Mouse (Mus musculus): ENCODE measurements around the gene Slc35e3.
"Not testable (repeated sequence)": the region's sequence is repeated elsewhere in the genome, so short reads cannot be mapped to it uniquely, and the experiment has no call there.

Slc35e3 gene

DNA sequence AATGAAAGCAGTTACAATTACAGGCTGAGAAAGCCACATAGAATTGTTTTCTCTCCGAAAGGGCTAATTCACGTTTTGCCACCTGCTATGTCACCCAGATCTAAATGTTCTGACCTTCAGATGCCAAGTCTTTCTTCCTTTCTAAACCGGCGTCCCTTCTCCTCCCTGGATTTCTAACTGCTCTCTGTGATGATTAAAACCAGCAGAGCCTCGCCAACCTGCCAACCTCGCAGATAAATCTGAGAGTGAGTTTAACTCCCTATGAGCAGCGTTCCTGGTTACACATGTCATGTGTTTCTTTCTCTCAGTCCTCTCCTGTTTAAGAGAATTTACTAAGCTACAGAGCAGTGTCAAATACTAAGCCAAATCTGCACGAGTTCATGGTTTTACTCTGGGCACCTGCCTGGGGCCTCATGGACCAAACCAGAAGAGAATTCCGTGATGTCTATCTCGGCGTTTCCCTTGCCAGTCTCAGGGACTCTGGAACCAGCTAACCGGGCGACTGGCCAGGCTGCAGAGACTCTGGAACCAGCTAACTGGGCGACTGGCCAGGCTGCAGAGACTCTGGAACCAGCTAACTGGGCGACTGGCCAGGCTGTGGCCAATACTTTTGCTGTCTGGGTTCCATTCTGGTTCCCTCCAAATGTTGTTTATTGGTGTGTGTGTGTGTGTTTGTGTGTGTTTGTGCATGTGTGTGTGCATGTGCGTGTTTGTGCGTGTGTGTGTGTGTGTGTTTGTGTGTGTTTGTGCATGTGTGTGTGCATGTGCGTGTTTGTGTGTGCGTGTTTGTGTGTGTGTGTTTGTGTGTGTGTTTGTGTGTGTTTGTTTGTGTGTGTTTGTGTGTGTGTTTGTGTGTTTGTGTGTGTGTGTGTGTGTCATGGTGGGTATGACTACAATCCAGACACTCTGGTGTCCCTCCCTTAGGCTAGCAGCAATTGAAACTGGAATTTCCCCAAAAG, 27.7 kb downstream of the Slc35e3 start:
- in situ Hi-C loops (cut with MboI; ENCODE audit: low sequenced_read_pairs) = no loop called here

DNA sequence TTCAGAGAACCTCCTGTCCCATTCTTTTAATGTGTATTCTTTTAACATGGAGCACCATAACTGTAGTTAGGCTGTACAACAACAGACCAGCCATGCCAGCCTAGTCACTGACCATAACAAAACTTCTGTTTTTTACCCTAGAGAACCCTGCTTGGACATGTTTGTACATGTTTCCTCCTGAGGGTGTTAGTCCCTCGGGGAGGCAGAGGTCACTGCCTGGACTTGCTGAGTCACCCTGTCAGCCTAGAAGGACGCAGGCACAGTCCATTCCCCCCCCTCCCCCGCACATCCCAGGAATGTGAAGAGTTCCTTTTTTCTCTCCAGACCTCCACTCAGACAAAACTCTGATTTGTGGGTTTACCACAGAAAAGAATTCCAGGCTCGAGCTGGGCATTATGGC, 28.6 kb downstream of the Slc35e3 start:
- in situ Hi-C loops (cut with MboI; ENCODE audit: low sequenced_read_pairs) = no loop called here

DNA sequence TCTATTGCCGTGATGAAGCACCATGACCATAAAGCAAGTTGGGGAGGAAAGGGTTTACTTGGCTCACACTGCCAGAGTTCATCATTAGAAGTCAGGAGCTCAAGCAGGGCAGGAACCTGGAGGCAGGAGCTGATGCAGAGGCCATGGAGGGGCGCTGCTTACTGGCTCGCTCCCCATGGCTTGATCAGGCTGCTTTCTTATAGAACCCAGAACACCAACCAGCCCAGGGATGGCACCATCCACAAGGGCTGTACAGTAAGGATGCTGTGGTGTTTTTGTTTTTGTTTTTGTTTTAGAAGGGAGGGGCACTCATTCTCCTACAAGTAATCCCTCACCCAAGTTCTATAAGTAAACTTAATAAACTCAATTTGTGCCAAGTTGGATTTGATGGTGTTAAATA, 29.5 kb downstream of the Slc35e3 start:
- in situ Hi-C loops (cut with MboI; ENCODE audit: low sequenced_read_pairs) = no loop called here

DNA sequence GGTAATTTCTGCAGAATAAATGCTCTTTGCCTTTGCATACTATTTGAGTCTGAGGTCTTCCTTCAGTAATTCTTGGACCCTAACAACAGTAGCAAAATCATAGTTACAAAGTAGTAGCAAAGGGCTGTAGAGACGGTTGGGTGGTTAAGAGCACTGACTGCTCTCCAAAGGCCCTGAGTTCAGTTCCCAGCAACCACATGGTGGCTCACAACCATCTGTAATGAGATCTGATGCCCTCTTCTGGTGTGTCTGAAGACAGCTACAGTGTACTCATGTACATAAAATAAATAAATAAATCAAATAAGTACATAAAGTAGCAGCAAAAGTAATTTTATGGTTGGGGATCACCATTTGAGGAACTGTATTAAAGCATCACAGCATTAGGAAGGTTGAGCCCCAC, 30.5 kb downstream of the Slc35e3 start:
- in situ Hi-C loops (cut with MboI; ENCODE audit: low sequenced_read_pairs) = not testable (repeated sequence)

DNA sequence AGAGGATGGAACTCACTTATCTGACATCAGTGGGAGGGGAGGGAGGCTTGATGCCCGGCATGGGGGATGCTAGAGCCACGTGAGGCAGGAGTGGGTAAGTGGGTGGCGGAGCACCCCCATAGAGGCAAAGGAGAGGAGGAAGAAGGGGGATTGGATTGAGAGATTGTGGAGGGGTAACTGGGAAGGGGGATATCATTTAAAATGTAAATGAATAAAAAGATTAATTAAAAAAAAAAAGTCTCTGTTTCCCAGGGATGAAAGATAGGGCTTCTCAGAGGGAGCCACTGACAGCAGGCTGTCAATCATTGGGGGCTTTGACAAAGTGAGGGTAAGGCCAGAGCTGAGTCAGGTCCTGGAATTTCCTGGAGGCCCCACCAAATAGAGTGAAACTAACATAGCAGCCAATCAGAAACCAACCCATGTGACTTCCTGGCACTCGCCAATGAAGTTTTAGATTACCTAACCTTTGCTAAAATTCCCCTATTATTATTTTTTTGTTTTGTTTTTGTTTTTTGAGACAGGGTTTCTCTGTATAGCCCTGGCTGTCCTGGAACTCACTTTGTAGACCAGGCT, 31.2 kb downstream of the Slc35e3 start:
- in situ Hi-C loops (cut with MboI; ENCODE audit: low sequenced_read_pairs) = no loop called here

DNA sequence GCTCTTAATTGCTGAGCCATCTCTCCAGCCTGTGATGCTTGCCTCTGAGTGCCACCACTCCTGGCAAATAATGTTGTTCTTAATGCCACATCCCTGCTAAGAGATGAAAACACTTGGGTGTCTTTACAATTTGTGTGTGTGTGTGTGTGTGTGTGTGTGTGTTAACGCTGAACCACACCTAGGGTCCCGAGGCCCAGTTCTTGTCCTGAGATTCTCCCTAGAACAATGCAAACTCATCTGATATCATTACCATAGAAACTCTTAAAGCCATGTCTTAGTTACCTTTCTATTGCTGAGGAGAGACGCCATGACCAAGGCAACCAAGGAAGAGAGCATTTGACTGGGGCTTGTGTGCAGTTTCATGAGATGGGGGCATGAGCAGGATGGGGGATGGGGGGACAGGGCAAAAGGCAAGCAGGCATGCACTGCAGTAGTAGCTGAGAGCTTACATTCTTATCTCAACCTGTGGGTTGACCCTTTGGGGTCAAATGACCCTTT, 32.1 kb downstream of the Slc35e3 start:
- in situ Hi-C loops (cut with MboI; ENCODE audit: low sequenced_read_pairs) = no loop called here

DNA sequence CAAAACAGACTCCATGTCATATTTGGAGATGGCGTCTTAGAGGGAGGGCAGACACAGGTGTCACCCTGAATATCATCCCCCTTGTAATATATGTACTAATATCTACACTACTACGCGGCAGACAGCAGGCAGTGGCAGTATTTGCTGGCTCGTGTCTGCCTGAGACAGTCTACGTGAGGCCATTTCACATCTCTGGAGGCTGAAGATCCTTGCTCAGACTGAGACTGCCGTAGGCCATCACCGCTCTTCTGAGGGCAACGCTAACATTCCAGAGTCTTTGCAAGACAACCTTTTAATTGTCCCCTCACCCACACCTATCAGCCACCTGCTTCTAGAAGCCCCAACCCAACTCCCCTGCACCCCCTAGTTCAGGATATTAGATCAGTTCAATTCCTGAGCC, 32.7 kb downstream of the Slc35e3 start:
- in situ Hi-C loops (cut with MboI; ENCODE audit: low sequenced_read_pairs) = no loop called here

DNA sequence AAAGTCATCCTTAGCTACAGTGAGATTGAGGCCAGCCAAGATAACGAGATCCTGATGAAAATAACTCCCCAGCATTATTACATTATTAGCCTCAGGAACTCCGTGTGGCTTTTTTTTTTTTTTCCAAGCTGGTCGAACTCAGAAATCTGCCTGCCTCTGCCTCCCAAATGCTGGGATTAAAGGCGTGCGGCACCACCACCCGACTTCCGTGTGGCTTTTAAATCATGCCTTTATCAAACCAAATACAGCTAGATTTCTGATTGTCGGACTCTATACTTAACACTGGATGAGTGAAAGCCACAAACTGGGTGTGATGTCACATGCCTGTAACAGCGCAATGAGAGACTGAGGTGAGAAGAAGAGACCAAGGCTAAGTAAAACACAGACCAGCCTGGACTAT, 33.3 kb downstream of the Slc35e3 start:
- in situ Hi-C loops (cut with MboI; ENCODE audit: low sequenced_read_pairs) = no loop called here

DNA sequence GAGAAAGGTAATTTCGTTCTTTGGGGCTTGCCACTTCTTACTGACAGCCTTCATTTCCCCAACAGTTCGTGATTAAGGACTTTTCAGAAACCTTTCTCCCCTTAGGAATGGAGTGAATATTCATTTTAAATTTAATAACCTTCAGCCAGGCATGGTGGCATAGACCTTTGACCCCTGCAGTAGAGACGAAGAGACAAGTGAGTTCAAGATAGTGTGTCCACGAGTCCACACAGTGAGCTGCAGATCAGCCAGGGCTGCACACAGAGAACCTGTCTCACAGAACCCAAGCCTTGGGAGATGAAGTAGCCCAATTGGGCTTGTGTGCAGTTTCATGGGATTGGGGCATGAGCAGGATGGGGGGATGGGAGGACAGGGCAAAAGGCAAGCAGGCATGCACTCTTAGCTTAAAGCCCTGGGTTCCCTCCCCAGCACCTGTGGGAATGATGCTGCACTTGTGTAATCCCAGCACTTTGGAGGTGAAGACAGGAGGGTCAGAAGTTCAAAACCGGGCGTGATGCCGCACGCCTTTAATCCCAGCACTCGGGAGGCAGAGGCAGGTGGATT, 33.9 kb downstream of the Slc35e3 start:
- in situ Hi-C loops (cut with MboI; ENCODE audit: low sequenced_read_pairs) = no loop called here

DNA sequence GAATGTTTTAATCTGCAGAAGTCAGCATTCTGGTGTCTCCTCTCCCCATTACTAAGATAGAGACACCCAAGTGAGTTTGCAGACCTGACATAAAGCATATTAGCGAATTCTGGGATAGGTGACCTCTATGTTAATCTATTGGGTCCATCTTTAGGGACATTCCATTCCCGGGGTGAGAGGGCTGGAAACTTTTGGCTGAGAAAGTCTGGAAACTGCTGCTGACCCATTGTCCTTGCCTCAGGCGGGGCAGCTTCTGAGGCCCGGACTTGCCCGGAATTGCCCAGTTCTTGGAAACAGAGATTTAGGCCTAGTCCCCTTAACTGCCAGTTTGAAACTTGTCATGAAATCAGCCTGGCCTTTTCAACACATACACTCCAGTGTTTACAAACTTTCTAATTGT, 34.8 kb downstream of the Slc35e3 start:
- in situ Hi-C loops (cut with MboI; ENCODE audit: low sequenced_read_pairs) = no loop called here

DNA sequence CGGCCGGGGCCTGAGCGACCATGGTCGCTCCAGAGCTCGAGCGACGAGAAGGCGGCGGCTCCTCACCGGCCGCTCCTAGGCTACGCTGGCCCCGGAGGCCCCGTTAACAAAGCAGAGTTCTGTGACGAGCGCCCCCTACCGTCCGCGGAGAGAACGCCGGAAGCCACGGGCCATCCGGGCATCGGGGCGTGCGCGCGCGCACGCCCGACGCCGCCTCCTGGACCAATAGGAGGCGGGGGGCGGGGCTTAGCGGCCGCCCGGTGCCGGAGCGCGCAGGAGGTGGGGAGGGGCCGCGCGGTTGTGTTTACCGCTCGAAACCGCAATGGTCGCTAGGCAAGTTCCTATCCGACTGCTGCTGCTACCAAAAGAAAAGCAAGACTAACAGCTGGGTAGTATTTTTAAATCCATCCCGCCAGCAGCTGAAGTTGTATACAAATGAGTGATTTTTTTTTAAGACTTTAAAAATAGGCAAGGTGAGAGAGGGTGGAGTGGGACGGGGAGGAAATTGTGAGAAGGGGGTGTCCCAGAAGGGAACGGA, 35.5 kb downstream of the Slc35e3 start, which contains the start of gene Mdm2:
Gene Mdm2 (minus strand): TSS at position 155 of the 538 bp plus-strand sequence.
- in situ Hi-C loops (cut with MboI; ENCODE audit: low sequenced_read_pairs) = no loop called here

DNA sequence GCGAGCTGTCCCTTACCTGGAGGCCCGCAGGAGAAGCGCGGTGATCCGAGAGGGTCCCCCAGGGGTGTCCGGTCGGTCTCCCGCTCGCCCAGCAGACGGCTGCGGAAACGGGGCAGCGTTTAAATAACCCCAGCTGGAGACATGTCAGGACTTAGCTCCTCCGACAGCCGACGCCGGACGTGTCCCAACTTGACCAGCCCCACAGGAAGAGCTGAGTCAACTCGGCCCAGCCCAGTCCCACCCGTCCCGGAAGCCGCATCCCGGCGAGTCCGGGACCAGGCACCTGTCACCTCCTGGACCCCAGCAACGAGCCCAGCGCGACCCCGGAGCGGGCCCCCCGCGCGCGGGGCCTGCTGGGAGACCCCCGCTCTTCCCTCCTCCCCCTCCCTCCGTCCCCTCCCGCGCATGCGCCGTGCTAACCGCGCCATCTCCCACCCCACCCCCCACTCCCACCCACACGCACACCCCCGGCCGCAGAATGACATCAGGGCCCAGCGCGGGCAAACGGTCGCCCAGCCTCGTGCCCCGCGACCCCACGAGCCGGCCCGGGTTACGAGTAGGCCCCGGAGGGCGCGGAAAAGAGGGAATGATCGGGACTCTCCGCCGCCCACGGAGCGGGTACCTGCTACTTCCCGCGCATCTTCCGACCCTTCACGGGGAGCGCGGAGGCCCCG, 36.1 kb downstream of the Slc35e3 start:
- in situ Hi-C loops (cut with MboI; ENCODE audit: low sequenced_read_pairs) = no loop called here

DNA sequence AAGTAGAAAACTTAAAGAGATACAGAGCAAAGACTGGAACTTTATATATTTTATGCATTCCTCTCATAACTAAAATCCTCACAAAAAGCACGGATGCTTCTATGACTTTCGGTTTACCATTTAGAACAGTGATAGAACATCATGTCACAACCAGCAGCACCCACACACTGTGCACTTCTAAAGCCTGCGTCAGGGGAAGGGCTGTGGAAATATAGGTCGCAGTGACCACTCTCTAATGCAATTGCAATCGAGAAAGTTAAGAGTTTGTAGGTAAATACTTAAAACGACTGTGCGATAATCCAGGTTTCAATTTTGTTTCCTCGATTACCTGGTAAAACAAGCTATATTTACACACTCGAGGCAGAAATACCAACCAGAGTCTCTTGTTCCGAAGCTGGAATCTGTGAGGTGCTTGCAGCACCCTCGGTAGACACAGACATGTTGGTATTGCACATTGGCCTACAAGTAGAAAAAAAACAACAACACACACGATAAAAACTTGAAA, 36.8 kb downstream of the Slc35e3 start:
- in situ Hi-C loops (cut with MboI; ENCODE audit: low sequenced_read_pairs) = no loop called here

DNA sequence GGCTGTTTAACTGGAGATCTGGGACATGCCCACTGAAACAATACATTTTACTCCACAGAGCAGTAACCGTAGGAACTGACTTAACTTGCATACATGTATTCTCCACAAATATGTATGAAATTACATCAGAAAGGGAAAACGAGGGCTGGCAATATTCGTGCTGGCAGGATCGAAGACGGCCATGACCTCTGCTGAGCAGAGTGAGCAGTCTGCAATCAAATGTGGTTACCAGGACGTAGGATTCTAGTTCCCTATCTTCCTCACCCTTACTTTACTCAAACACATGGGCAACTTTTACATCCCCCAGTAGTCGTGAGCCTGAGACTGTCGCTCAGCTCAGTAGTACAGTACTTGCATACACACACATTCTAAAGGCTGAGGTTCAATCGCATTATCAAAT, 37.3 kb downstream of the Slc35e3 start:
- in situ Hi-C loops (cut with MboI; ENCODE audit: low sequenced_read_pairs) = no loop called here

DNA sequence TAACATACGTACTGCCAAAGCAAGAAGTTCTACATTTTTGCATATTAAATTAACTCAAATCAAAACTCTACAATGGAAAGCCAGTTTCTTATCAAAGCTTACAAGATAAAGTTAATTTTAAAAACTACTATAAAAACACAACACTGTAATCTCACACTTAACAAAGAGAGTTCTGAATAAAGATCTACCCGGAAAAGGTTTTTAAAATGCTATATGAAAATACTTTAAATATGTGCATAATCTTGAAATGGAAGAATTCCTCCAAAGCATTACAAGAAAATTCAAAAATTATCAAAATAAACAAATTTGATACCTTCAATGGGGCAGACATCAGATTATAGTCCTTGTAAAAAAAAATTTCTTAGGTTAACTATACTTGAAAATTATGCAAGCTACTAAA, 37.8 kb downstream of the Slc35e3 start:
- in situ Hi-C loops (cut with MboI; ENCODE audit: low sequenced_read_pairs) = no loop called here

DNA sequence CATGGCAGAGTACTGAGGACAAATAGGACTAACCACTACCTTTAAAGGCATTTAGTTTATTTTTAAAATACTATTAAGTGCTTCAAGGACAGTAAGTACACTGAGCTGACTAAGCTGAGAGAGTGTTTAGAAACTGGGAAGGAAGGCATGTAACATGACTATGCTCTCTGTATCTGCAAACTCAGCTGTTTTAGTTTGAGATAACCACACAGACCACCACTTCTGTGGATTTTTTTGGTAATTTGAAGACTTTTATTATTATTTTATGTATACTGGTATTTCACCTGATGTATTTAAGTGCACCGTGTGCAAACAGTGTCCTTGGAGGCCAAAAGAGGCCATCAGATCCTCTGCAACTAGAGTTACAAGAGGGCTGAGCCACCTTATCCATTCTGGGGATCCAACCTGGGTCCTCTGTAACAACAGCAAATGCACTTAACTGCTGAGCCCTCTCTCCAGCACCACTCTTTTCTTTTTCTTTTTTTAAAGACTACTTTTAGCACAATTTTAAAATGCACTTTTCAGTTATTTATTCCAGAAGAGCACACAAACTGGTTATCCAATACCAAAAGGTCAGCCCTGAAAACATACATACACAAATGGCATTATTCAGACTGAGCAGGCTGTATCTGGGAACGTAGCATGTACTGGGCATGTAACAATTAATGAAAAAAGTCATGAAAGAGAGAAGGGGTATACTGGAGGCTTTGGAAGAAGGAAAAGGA, 38.9 kb downstream of the Slc35e3 start:
- in situ Hi-C loops (cut with MboI; ENCODE audit: low sequenced_read_pairs) = no loop called here

DNA sequence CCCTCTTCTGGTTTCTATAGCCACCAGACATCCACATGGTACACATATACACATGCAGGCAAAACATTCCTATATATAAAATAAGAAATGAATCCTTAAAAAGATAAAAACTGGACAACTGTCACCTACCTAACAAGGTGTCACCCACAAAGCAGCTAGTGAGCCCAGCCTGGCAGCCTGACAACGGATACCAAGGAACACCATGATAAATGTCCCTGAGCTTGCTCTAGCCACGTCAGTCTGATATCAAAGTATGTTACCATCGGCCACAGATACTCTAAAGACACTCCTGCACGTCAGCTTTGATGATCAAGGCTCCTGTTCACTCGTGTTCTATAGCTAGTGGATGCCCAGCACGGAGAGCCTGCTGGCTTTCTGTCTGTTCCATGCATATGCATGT, 39.7 kb downstream of the Slc35e3 start:
- in situ Hi-C loops (cut with MboI; ENCODE audit: low sequenced_read_pairs) = no loop called here

DNA sequence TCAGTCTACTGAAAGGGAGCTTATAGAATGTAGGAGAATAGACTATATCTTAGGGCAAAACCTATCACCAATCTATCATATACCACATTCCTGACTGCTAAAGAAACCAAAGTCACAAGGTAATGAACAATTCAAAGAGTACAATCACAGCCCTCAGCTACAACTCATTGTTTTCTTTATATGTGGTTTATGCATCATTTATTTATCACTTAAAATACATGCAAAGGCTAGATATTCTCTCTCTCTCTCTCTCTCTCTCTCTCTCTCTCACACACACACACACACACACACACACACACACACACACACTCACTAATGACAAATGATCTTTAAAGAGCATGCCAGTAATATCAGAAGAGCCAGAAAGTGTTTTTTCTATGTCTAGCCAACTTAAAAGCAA, 40.4 kb downstream of the Slc35e3 start:
- in situ Hi-C loops (cut with MboI; ENCODE audit: low sequenced_read_pairs) = no loop called here

DNA sequence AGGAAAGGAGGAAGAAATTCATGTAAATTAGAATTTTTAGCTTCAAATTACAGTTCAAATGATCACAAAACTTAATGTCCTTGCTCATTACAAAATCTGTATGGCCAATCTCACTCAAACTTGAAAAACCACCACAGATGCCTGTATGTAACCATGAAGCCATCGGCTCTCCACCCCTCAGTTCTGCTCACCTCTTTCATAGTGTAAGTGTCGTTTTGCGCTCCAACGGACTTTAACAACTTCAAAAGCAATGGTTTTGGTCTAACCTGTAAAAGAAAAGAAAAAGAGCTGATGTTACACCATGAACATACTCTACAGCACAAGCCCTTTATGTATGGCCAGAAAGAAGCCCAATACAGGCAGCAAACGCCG, 41.2 kb downstream of the Slc35e3 start:
- in situ Hi-C loops (cut with MboI; ENCODE audit: low sequenced_read_pairs) = no loop called here

DNA sequence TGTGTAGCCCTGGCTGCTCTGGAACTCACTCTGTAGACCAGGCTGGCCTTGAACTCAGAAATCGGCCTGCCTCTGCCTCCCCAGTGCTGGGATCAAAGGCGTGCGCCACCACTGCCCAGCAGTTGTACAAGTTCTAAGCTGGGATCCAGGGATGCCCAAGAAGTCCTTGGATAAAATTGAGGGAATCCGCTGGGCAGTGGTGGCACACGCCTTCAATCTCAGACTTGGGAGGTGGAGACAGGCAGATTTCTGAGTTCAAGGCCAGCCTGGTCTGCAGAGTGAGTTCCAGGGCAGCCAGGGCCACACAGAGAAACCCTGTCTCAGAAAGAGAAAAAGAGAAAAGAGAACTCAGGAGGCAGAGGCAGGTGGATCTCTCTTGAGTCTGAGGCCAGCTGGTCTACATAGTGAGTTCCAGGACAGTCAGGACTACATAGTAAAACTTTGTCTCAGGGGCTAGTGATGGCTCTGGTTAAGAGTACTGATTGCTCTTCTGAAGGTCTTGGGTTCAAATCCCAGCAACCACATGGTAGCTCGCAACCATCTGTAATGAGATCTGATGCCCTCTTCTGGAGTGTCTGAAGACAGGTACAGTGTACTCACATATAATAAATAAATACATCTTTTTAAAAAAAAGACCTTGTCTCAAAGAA, 41.7 kb downstream of the Slc35e3 start:
- in situ Hi-C loops (cut with MboI; ENCODE audit: low sequenced_read_pairs) = not testable (repeated sequence)

All from CH12F3 (cell line).